Mouse (Mus musculus) erythroblast, embryonic 14.5 days (primary cell): ENCODE results near the gene Nfib.

Experiments used
- GATA1 ChIP-seq: IDR thresholded peaks from 2 replicates; pipeline ENCODE4 v1.6.1; 2012; ENCODE audit warnings: low read length, inconsistent platforms, mixed read lengths
- TAL1 ChIP-seq: IDR thresholded peaks from 3 replicates; pipeline ENCODE4 v1.6.1; 2012; ENCODE audit warnings: low read length, inconsistent platforms, mixed read lengths

DNA sequence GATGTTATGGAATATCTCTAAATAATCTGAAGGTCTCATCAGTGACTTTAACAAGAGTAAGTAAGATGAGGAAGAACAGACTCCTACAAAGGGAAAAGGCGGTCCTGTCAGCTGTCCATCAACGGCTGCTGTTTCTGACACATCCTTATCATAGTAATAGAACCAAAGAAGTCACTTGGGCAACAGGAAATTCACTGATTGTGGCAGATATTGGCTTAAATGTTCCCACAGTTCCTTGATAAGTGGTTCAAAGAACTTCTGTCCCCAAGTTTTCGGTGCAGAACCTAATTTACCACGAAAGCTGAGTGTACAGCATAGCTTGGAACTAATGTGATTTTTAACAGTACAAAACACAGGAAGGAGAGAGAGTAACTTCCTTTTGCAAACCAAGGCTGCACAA is 311.2 kb downstream of the Nfib start:
- TF ChIP-seq GATA1 (no peak), TAL1 (no peak)
